Mouse (Mus musculus): ENCODE measurements around the gene Guk1.

DNA sequence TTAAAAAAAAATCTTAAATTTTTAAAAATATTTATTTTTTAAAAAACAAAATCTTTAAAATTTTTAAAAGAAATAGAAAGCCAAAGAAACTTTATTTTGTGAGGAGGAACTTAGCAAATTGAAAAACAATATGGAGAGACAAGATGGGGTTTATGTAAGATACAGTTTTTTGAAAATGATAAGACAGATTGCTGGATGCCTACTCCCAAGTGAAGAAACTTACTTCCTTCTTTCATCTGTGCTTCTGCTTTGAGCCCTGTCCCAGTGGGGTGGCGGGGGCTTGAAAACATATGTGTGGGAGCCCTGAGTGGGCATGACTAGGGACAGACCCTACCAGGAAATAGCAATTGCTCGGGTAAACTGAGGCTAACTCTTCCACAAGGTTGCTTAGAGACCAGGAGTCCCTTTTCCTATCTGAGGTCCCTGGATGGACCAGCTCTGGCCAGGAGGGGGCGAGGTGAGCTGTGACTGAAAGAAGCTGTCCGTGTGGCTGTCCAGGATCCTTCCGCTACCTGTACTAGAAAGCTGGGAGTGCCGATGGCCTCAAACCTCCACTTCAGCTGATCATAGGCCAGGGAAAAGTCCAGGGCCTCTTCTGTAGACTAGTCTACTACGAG is 38.2 kb upstream of the Guk1 start:
- TF ChIP-seq EP300 (IDR thresholded peaks at IDR 0.05; ENCODE audit: insufficient read depth, low read depth, low read length) (no peak), CTCF (IDR thresholded peaks at IDR 0.05; ENCODE audit: low read depth, low read length) (peak; percentile 83)

Data from ES-Bruce4 (cell line).